Mouse (Mus musculus) ES-E14 (cell line): ENCODE measurements around the gene Hadhb.

ENCODE experiments used
- CHD2 ChIP-seq: IDR thresholded peaks from 2 replicates; pipeline ENCODE4 v1.6.1; 2014; ENCODE audit warnings: mild to moderate bottlenecking, low read depth, low read length, inconsistent platforms
- HCFC1 ChIP-seq: IDR thresholded peaks from 2 replicates; pipeline ENCODE4 v1.6.1; 2012; ENCODE audit warnings: low read length, inconsistent platforms, borderline replicate concordance; ENCODE audit not compliant: insufficient read depth

- no peak for TF ChIP-seq HCFC1
- no peak for TF ChIP-seq CHD2
These were observed 39.3 kb upstream of the Hadhb start for GRCm38 (mm10) chr5:30115718-30116117.
